Mouse (Mus musculus) large intestine, adult 2 months (tissue): Measurements from ENCODE around the gene Axin1. TPM values are rescaled to one million over a fixed set of nuclear protein-coding genes. Genes with fewer than 3 reads are reported as not detected.

Experiments used
- DNase-seq: peaks from one replicate; pipeline ENCODE4 v3.0.0-alpha.2; 2012; ENCODE audit warnings: low read depth, low spot score
- WGBS: fragments of 180-500 bp; shearing (Covaris S2); methylation state at CpG from one replicate; pipeline ENCODE4 v1.1.7; 2018; 5-methylcytosine and 5-hydroxymethylcytosine counted together
- polyA plus RNA-seq: library from polyadenylated mRNA; depleted of rRNA; stranded (reverse); fragments of >200 nt; gene quantifications from 2 replicates; pipeline ENCODE4 v1.2.3, GENCODE M21; 2012

Axin1 gene
- polyA plus RNA-seq, 1 experiment = 16.4 TPM

DNA sequence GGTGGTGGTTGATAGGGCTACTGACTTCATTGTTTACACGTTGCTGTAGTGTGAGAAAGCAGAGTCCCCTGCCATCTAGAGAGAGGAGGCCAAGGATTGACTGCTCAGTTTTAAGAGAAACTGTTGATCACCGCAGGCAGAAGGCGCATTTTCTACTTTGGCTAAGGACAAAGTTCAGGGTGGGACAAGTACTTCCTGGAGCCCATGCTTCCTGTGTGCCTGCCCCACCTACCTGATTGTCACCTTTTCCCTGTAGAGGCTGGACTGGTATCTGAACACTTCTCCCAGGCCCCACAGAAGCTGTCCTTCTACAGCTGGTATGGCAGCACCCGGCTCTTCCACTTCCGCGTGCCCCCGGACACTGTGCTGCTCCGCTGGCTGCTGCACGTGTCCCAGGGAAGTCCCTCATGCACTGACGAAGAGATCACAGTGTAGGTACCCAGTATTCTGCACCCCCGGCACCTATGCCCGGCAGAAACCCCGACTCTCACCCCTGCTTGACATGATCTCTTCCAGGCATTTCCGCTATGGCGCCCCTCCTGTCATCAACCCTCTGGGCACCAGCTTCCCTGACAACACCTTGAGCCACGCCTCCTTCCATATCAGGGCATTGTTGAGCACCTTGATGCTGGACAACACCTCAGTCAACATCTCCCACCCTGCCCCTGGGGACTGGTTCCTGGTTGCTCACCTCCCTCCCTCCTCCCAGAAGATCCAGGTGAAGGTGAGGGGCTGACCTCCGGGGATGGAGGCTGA lies 21.8 kb upstream of the Axin1 start:
- 35% methylated on average over 17 of the region's 17 CpGs for WGBS
- DNase-seq = peak; percentile 74

DNA sequence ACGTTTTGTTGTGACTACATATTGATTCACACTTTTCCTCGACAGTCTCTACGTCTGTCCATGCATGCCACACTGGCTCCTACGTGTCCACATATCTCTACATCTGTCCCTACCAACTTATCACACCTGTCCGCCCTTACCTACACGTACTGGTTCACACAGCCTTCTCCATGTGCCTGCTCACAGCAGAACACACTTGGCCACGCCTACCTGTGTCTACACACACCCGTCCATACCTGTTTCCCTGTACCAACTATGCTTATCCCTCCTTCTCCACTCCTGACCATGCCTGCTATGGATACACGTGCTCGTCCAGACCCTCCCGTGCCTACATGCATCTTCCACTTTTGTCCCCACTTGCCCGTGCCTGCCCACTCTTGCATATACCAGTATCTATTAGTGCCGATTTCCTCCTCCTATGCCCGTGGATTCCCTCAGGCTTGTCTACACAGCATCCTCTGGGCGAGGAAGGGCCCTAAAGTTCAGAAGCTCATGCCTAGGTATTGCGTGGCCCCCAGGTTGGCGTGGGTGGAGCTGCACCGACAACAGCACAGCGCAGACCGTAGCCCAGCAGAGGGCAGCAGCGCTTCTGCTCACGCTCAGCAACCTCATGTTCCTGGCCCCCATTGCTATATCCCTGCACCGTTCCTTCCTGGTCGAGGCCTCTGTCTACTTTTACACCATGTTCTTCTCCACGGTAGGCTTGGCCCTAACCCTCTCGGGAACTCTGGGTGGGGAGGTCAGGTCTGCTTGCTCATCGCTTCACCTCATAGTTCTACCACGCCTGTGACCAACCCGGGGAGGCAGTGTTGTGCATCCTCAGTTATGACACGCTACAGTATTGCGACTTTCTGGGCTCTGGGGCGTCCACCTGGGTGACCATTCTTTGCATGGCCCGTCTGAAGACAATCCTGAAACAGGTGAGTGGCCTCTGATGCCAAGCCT lies 18.4 kb upstream of the Axin1 start:
- no peak for DNase-seq
- 29% methylated on average over 33 of the region's 33 CpGs for WGBS

- 67% methylated on average over 5 of the region's 5 CpGs for WGBS
- no peak for DNase-seq
These were observed 15.9 kb upstream of the Axin1 start for GRCm38 (mm10) chr17:26122431-26123140.

DNA sequence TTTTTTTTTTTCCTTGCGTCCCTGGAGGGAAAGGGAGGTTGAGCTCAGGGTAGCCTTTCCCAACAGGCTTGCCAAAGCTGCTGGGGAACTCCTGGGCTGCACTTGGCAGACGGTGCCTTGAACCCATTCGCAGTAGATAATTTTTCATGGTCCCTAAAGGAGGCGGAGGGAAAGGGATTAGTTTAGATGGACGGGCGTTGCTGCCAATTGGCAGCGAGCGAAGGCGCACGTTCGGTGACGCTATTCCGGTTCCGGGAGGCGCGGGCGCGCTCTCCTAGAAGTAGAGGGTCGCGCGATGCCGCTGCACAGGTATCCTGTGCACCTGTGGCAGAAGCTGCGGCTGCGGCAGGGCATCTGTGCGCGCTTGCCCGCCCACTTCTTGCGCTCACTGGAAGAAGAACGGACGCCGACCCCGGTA lies 15.2 kb upstream of the Axin1 start, which contains the start of gene Mrpl28:
Mrpl28 (plus strand) TSS at position 234 of the 418 bp plus-strand sequence.
- WGBS = 1% methylated on average over 32 of the region's 32 CpGs
- DNase-seq = peak; percentile 94

- 60% methylated on average over 7 of the region's 7 CpGs for WGBS
- no peak for DNase-seq
These were observed 13.9 kb upstream of the Axin1 start for GRCm38 (mm10) chr17:26124560-26124959.

DNA sequence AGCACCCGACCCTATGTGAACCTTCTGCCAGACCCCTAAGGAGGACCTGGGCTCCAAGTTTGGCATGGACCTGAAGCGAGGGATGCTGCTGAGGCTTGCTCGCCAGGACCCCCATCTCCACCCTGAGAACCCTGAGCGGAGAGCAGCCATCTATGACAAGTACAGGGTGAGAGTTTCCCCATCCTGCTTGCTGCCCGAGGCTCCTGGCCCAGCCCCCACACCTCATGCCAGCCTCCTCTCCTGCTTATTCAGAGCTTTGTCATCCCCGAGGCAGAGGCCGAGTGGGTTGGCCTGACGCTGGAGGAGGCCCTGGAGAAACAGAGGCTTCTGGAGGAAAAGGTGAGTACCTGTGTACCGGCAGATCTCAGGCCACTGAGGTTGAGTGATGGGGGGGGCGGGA lies 13.3 kb upstream of the Axin1 start:
- no peak for DNase-seq

GRCm38 (mm10) chr17:26131062-26131732 lies 7.3 kb upstream of the Axin1 start:
- WGBS = 90% methylated on average over 18 of the region's 18 CpGs
- no peak for DNase-seq

More for the DNA sequence above, 13.3 kb upstream of the Axin1 start:
- WGBS = 92% methylated on average over 10 of the region's 10 CpGs

GRCm38 (mm10) chr17:26131856-26132853 lies 6.3 kb upstream of the Axin1 start:
- no peak for DNase-seq
- WGBS = 92% methylated on average over 18 of the region's 18 CpGs

DNA sequence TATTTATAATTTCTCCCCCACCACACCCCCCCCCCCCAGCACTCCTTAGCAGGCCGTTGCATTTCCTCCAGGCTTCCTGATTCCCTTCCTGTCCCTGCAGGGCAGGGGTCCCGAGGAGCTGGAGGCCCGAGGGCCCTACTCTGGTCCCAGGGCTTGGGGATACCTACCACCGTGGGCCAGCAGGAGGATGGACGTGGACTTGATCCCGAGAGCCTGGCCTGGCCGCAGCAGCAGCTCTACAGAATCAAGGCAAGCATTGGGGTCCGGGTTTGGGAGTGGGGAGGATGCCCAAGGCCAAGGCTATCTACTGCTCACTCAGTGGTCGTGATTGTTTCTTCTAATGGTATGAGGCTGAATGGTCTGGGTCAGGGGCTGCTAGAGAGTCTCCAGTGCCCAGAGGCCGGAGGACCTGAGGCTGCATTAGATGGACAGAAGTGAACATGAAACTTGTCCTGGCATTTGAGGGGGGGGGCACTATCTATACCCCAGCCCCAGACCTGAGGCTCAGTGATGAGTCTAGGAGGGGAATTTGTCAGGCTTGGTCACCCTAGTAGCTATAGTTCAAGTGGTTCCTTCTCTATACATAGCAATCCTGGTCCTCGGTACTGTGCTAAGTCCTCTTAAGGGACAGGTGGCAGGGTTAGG lies 1.3 kb upstream of the Axin1 start:
- DNase-seq = no peak
- WGBS = 86% methylated on average over 11 of the region's 11 CpGs

- no peak for DNase-seq
- 61% methylated on average over 2 of the region's 2 CpGs for WGBS
These were observed 747 bp upstream of the Axin1 start for GRCm38 (mm10) chr17:26137751-26138130.

DNA sequence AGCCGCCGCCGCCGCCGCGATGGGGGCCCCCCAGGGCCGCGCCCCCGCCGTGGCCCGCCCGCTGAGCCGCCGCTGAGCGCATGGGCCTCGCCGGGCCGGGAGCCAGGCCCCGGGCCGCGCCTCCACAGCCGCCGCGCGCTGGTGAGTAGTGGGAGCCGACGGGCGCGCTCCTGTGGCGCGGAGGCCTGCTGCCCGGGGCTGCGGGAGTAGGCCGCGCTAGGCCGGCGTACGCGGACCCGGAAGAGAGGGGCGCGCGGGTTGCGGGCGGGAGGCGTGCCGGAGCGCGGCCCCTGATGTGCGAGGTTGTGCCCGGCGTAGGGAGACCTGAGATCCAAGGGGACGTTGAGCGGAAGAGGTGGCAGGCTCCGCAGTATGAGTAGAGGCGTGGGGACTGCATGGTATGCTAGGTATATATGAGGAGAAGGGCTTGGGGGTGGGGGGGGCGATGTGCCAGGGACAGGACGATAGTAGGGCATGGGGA lies 453 bp downstream of the Axin1 start:
- under 1% methylated on average over 55 of the region's 58 CpGs for WGBS
- DNase-seq = no peak

- WGBS = 69% methylated on average over 4 of the region's 4 CpGs
- DNase-seq = no peak
These were observed 4.3 kb downstream of the Axin1 start for GRCm38 (mm10) chr17:26142796-26143195.

DNA sequence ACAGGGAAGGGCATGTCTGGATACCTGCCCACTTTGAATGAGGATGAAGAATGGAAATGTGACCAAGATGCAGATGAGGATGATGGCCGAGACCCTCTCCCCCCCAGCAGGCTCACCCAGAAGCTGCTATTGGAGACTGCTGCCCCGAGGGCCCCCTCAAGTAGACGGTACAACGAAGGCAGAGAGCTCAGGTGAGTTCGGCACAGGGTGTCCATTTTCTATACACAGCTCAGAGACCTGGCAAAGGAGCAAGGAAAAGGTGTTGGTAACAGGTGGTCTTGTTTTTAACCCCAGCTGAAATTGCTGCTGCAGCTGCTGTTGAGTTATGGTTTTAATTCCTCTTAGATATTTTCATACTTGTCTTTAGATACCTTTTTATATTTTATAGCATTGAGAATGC lies 4.9 kb downstream of the Axin1 start:
- 97% methylated on average over 5 of the region's 5 CpGs for WGBS
- DNase-seq = no peak

DNA sequence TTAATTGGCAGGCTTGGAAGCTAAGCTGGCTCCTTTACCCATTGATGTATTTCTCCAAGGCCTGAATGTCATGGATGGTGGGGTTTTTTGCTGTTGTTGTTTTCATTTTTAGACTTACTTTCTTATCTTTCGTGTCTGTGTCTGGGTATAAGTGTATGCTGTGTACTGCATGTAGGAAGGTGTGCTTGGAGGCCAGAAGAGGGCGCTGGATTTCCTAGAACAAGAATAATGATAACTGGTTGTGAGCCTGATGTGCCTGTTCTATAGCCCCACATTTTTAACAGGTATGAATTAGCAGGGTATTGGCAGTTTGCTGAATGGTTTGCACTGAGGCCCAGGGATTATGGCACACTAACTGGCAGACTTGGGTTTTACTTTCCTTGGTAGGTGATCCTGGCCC lies 10.6 kb downstream of the Axin1 start:
- DNase-seq = no peak
- 84% methylated on average over 2 of the region's 2 CpGs for WGBS

DNA sequence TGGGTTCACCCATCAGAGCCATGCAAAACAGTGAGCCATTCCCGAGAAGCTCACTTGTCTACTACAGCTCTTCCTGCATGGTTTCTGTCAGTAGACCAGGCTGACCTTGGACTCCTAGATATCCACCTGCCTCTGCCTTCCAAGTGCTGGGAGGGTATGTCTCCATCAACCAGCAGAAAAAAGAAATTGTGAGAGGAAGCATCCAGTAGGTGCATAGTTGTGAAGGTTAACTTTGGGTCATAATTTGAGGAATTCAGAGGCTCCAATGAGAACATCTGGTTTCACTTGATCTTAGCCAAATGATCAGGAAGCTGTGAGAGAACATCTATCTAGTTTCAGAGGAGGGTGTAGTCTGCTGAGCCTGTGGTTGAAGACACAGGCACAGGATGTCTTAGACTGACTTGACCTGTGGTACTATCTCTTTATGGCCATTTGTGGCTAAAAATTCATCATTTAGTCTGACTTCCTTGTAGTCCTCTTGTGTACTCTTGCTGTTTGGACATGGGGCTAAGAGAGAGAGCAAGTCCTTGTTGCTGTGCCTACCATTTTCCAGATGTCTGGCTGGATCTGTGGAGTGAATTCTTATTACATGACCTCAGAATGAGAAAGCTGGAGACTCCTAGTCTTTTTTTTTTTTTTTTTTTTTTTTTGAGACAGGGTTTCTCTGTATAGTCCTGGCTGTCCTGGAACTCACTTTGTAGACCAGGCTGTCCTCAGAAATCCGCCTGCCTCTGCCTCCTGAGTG lies 13.6 kb downstream of the Axin1 start:
- 93% methylated on average over 2 of the region's 2 CpGs for WGBS
- DNase-seq = no peak

DNA sequence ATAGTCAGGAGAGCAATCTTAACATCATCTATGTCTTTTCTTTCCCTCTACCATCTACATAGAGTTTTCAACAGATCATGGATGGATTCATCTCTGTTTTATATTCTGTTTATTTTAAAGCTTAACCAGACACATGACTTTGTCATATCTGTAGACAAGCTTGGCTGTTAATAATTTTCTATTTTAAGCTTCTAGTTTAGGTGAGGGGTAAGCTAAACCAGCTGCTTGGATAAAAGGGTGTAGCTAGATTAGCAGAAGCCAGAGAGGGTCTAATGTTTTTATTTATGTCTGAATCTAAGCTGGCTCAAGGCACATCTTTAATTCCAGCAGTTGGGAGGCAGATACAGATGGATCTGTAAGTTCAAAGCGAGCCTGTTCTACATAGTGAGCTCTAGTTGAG lies 24.2 kb downstream of the Axin1 start:
- DNase-seq = no peak
- WGBS = 89% methylated on average over 1 of the region's 1 CpGs

GRCm38 (mm10) chr17:26168039-26168438 lies 29.6 kb downstream of the Axin1 start:
- WGBS = 51% methylated on average over 2 of the region's 2 CpGs
- DNase-seq = peak; percentile 19
